Mouse (Mus musculus): ENCODE measurements around the gene Olfr462. TPM values are rescaled to one million over a fixed set of nuclear protein-coding genes. Genes with fewer than 3 reads are reported as not detected.

Olfr462 gene
- total RNA-seq, 2 experiments from 2014 or later = not detected

- DNase-seq = no peak
These were observed 45.0 kb downstream of the Olfr462 start for GRCm38 (mm10) chr11:87846968-87847600.

- DNase-seq = no peak
These were observed 50.6 kb downstream of the Olfr462 start for GRCm38 (mm10) chr11:87841436-87841835.

GRCm38 (mm10) chr11:87840676-87841075 is 51.4 kb downstream of the Olfr462 start:
- DNase-seq = no peak

Other genes with a start within 250 kb of the Olfr462 start
- gene Rnf43, start 229.5 kb downstream of the Olfr462 start, total RNA-seq (2021) = under 1 TPM in 1 of 2 experiments, not detected in 1; 0.40 TPM
- 10 to 100 TPM; 31.6 to 31.7 TPM for gene Supt4a, start 154.7 kb downstream of the Olfr462 start, total RNA-seq (2021)
- under 1 TPM in 1 of 2 experiments, not detected in 1; 0.08 TPM for gene Tspoap1, start 131.7 kb downstream of the Olfr462 start, total RNA-seq (2021)
- not detected for gene Mpo, start 98.7 kb downstream of the Olfr462 start, total RNA-seq (2021)
- not detected for gene Lpo, start 64.0 kb downstream of the Olfr462 start, total RNA-seq (2021)
- gene Mks1, start 39.1 kb downstream of the Olfr462 start, total RNA-seq (2021) = 1 to 10 TPM; 1.2 to 1.5 TPM
- gene Epx, start 16.7 kb downstream of the Olfr462 start, total RNA-seq (2021) = not detected
- not detected for gene Olfr463, start 5.1 kb upstream of the Olfr462 start, total RNA-seq (2021)
- not detected for gene Olfr464, start 28.7 kb upstream of the Olfr462 start, total RNA-seq (2021)
- gene Dynll2, start 95.3 kb upstream of the Olfr462 start, total RNA-seq (2021) = 100 to 1,000 TPM; 145 to 167 TPM
- gene Srsf1, start 155.1 kb upstream of the Olfr462 start, total RNA-seq (2021) = 10 to 100 TPM; 58.0 to 68.8 TPM
- gene Vezf1, start 176.0 kb upstream of the Olfr462 start, total RNA-seq (2021) = 10 to 100 TPM; 47.1 to 47.6 TPM
- gene Cuedc1, start 205.8 kb upstream of the Olfr462 start, total RNA-seq (2021) = 10 to 100 TPM; 76.3 to 78.6 TPM